Mouse (Mus musculus) intestine, embryonic 16.5 days (tissue): ENCODE results near the gene Socs2. TPM values are rescaled to one million over a fixed set of nuclear protein-coding genes. Genes with fewer than 3 reads are reported as not detected.

Source experiments
- ATAC-seq: fragments of 200-750 bp; cut with Nextera tagmentation; 2 replicates; pipeline ENCODE4 v1.8.0; 2017; ENCODE audit warnings: moderate TSS enrichment, moderate library complexity
- H3K27ac ChIP-seq: fragments of 300-500 bp; sonication (generic); 2 replicates; pipeline ENCODE4 v1.5.1; 2014; ENCODE audit warnings: mild to moderate bottlenecking, low read length
- H3K27me3 ChIP-seq: fragments of 300-500 bp; sonication (generic); replicated peaks from 2 replicates; pipeline ENCODE4 v1.6.1; 2014; ENCODE audit warnings: low read length, control low read depth, mixed read lengths; ENCODE audit not compliant: control insufficient read depth, insufficient read depth
- H3K36me3 ChIP-seq: fragments of 300-500 bp; sonication (generic); 2 replicates; pipeline ENCODE4 v1.6.1; 2014; ENCODE audit warnings: low read length, control low read depth; ENCODE audit not compliant: control insufficient read depth, insufficient read depth
- H3K4me1 ChIP-seq: fragments of 300-500 bp; sonication (generic); 2 replicates; pipeline ENCODE4 v1.6.1; 2014; ENCODE audit warnings: low read length, control low read depth, mixed read lengths; ENCODE audit not compliant: control insufficient read depth, insufficient read depth
- H3K4me2 ChIP-seq: fragments of 300-500 bp; sonication (generic); 2 replicates; pipeline ENCODE4 v1.6.1; 2014; ENCODE audit warnings: low read depth, low read length, control low read depth
- H3K4me3 ChIP-seq: fragments of 300-500 bp; sonication (generic); 2 replicates; pipeline ENCODE4 v1.5.1; 2014; ENCODE audit warnings: mild to moderate bottlenecking, low read length
- H3K9ac ChIP-seq: fragments of 300-500 bp; sonication (generic); 2 replicates; pipeline ENCODE4 v1.6.1; 2014; ENCODE audit warnings: low read depth, low read length
- H3K9me3 ChIP-seq: fragments of 300-500 bp; sonication (generic); 2 replicates; pipeline ENCODE4 v1.6.1; 2016; ENCODE audit warnings: low read length, control low read depth; ENCODE audit not compliant: control insufficient read depth
- WGBS: fragments of 180-500 bp; shearing (Covaris S2); extraction: QIAGEN DNeasy Blood & Tissue Kit; methylation state at CpG from one replicate; pipeline ENCODE4 v1.1.7; 2014; 5-methylcytosine and 5-hydroxymethylcytosine counted together
- polyA plus RNA-seq: library from polyadenylated mRNA; unstranded; fragments of >200 nt; fragmentation: Nextera tagmentation; extraction: Ambion mirVana; gene quantifications from 2 replicates; pipeline ENCODE4 v1.2.1, GENCODE M21; 2015

Socs2 gene
- polyA plus RNA-seq, 1 experiment from 2014 or later: 77.5 TPM

DNA sequence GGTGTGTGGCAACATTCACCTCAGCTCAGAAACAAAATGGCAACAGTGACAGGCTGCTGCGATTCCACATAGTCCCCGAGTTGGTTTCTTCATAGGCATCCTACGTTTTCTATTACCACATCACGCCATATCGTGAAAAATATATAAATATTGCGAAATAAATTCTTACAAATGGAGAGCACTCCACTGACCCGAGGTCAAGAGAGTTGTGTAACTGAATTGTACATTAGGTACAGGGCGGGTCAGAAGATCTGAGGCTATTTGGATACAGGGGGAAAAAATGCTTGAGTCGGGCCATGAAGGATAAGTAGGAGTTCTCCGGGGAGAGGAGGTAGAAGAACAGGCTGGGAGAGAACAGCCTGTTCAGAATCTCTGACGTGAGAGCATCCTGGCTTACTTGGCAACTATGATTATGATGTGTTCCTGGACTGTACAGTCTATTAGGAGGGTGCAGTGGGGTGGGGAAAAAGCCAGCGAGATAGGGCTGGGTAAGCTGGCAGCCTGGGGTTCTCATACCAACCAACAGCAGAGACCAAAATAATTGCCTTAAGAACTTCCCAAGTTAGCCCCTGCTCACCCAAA, 55.6 kb downstream of the Socs2 start:
- H3K4me1 ChIP-seq: no peaks in the 10 kb centered on the region
- no peak overlapping the region for H3K9ac ChIP-seq
- no peak overlapping the region for H3K4me3 ChIP-seq
- no peaks in the 10 kb centered on the region for H3K36me3 ChIP-seq
- no peak for ATAC-seq
- WGBS: 82% methylated on average over 12 of the region's 12 CpGs
- H3K27me3 ChIP-seq: no peaks in the 10 kb centered on the region
- H3K4me2 ChIP-seq: no peak overlapping the region
- H3K9me3 ChIP-seq: no peaks in the 10 kb centered on the region
- H3K27ac ChIP-seq: no peak overlapping the region

DNA sequence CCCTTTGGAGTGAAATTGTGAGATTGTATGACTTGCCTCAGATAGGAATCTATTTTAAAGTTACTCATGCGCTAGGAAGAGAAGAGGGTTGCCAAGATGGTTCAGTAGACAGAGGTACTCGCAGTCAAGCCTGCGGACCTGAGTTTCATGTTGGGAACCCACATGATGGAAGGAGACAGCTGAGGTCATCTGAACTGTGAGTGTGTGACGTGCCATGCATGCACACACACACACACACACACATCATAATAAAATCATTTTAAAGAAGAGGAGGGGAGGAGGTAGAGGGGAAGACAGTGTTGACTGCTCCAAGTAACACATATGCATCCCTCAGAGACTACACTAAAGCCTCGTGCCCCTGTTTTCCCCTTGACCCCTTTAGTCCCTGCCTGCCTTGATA, 56.9 kb downstream of the Socs2 start:
- Histone ChIP-seq H3K27ac (no peak overlapping the region), H3K9me3 (no peaks in the 10 kb centered on the region), H3K4me1 (no peaks in the 10 kb centered on the region), H3K27me3 (no peaks in the 10 kb centered on the region), H3K9ac (no peak overlapping the region), H3K4me2 (no peak overlapping the region), H3K36me3 (no peaks in the 10 kb centered on the region), H3K4me3 (no peak overlapping the region)
- no peak for ATAC-seq
- WGBS: 85% methylated on average over 5 of the region's 5 CpGs

DNA sequence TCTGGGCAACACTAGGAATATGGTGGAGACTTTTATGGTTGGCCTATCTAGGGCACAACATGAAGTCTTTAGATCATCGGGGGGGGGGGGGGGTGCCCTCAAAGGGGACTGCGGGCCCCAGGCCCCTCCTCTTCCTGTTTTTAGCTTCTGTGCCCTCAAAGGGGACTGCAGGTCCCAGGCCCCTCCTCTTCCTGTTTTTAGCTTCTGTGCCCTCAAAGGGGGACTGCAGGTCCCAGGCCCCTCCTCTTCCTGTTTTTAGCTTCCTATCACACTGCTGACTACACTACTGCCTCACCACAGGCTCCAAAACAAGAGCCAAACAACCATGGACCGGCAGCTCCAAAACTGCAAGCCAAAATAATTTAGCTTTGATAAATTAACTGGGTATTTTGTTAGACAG, 59.3 kb downstream of the Socs2 start:
- H3K4me3 ChIP-seq: no peak overlapping the region
- no peak overlapping the region for H3K27ac ChIP-seq
- peaks cover under 1% of the 10 kb centered on the region; the same call in 1 of the 2 replicates for H3K9me3 ChIP-seq
- no peak for ATAC-seq
- no peaks in the 10 kb centered on the region for H3K36me3 ChIP-seq
- 89% methylated on average over 3 of the region's 3 CpGs for WGBS
- H3K9ac ChIP-seq: no peak overlapping the region
- H3K4me2 ChIP-seq: no peak overlapping the region
- H3K27me3 ChIP-seq: no peaks in the 10 kb centered on the region
- no peaks in the 10 kb centered on the region for H3K4me1 ChIP-seq

DNA sequence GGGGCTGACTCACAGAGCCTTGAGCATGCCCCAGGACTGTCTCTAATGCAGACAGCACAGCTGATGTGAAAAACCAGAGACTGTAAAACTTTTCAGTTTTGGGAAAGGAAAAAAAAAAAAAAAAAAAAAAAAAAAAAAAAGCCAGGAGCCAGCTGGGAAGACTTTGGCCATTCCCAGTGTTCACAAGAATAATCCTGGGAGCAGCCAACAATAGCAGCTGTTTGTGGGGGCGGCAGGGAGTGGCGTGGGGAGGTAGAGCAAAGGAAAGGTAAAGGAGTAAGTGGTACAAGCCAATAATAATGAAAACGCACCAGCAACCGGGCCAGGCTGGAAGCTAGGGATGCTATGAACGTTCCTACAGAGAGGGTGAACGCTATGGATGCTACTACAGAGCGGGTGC, 60.3 kb downstream of the Socs2 start:
- no peak for ATAC-seq
- WGBS: 73% methylated on average over 7 of the region's 7 CpGs

DNA sequence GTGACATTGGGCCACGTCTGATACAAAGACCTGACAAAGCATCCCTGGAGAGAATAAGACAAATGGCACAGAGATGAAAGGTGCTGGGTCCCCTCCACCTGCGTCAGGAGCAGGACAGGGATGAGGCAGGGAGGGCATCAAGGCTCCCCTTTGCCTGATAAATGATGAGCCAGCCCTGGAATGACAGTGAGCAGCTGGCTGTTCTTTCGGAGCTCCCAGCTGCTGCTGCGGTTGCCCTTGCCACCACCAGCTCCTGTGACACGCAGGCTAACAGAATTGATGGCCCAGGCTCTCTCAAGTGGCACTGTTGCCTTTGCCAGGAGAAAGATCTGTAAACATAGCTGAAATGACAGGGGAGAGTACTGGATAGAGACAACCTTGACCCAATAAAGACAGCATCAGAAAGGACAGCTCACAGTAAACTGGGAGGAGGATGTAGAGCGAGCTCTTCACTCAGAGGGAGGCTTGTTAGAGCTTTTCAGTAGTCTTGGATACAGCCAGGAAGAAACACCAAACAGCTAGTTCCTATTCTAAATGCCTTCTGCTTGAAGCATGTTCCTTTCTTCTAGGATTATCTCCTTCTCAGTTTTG, 61.2 kb downstream of the Socs2 start:
- no peak overlapping the region for H3K4me2 ChIP-seq
- WGBS: 36% methylated on average over 6 of the region's 6 CpGs
- no peaks in the 10 kb centered on the region for H3K4me1 ChIP-seq
- no peak for ATAC-seq
- H3K27ac ChIP-seq: no peak overlapping the region
- H3K9ac ChIP-seq: no peak overlapping the region; the same call in 1 of the 2 replicates
- H3K9me3 ChIP-seq: peaks cover 6% of the 10 kb centered on the region; the same call in 1 of the 2 replicates
- no peaks in the 10 kb centered on the region for H3K36me3 ChIP-seq
- no peaks in the 10 kb centered on the region for H3K27me3 ChIP-seq
- no peak overlapping the region for H3K4me3 ChIP-seq

More for the DNA sequence above, 60.3 kb downstream of the Socs2 start:
- H3K9ac ChIP-seq: no peak overlapping the region
- no peaks in the 10 kb centered on the region for H3K27me3 ChIP-seq
- no peak overlapping the region for H3K27ac ChIP-seq
- no peak overlapping the region for H3K4me2 ChIP-seq
- no peak overlapping the region for H3K4me3 ChIP-seq
- peaks cover 6% of the 10 kb centered on the region; the same call in 1 of the 2 replicates for H3K9me3 ChIP-seq
- H3K36me3 ChIP-seq: no peaks in the 10 kb centered on the region
- no peaks in the 10 kb centered on the region for H3K4me1 ChIP-seq

DNA sequence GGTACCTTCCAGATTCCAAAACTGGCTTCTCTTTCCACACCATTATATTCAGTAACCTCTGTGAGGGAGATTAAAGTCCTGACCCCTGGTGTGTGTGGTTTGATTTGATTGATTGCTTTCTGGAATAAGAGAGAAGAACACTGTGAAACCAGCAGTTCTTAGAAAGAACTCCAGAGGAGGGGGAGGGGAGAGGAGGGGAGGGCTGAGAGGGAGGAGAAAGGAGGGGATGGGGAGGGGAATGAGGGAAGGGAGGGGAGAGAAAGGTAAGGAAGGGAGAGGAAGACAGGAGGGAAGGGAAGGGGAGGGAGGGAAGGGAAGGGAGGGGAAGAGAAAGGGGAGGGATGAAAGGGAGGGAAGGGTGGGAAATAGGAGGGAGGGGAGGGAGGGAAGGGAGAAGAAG, 62.3 kb downstream of the Socs2 start:
- H3K27me3 ChIP-seq: no peaks in the 10 kb centered on the region
- no peak overlapping the region for H3K9ac ChIP-seq
- peaks cover 6% of the 10 kb centered on the region; the same call in 1 of the 2 replicates for H3K9me3 ChIP-seq
- H3K4me3 ChIP-seq: no peak overlapping the region
- H3K36me3 ChIP-seq: no peaks in the 10 kb centered on the region
- no peak overlapping the region for H3K27ac ChIP-seq
- H3K4me2 ChIP-seq: no peak overlapping the region
- no peaks in the 10 kb centered on the region for H3K4me1 ChIP-seq
- no peak for ATAC-seq

DNA sequence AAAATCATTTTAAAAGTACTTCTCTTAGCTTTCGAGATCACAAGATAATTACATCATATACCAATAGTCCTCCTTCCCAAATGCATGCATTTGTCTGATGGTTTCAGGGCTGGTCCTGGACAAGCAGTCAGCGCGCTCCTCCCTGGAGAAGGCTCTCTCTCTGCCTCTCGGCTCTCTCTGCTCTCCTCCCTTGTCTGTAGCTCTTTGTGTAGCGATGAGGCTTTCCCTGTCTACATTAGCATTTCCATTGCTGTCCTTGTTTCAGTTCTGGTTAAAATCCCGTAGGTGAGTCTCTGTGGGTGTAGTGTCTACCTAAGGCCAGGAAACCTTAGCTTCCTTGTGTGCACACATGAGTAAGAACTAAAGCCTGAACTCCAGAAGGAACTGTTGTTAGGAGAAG, 62.9 kb downstream of the Socs2 start:
- Histone ChIP-seq H3K4me1 (no peaks in the 10 kb centered on the region), H3K9me3 (peaks cover 6% of the 10 kb centered on the region; the same call in 1 of the 2 replicates), H3K9ac (no peak overlapping the region), H3K27me3 (no peaks in the 10 kb centered on the region), H3K36me3 (no peaks in the 10 kb centered on the region), H3K27ac (no peak overlapping the region), H3K4me3 (no peak overlapping the region), H3K4me2 (no peak overlapping the region)
- 87% methylated on average over 6 of the region's 6 CpGs for WGBS
- no peak for ATAC-seq

DNA sequence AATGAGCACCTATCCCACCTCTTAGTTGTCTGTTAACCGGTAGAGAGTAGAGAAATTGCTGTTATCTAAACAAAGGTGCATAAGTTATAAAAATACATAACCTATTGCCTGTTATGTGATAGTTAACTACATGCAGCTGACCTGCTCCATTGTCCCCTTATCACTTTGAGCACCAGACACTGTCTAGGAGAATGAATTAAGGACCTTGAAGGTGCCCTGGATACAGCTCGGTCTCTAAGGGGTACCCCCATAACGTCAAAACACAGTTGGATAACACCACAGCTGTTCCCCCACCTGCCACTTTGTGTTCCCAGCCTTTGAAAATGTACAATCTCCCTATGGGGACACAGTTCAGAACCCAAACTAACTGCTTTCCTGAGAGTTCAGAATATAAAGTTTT, 68.5 kb downstream of the Socs2 start:
- Histone ChIP-seq H3K27ac (no peak overlapping the region), H3K27me3 (no peaks in the 10 kb centered on the region), H3K9me3 (peaks cover 6% of the 10 kb centered on the region; the same call in 1 of the 2 replicates), H3K4me3 (no peak overlapping the region), H3K36me3 (no peaks in the 10 kb centered on the region), H3K4me1 (no peaks in the 10 kb centered on the region), H3K4me2 (no peak overlapping the region), H3K9ac (no peak overlapping the region)
- ATAC-seq: peak; percentile 64
- WGBS: 58% methylated on average over 3 of the region's 3 CpGs

DNA sequence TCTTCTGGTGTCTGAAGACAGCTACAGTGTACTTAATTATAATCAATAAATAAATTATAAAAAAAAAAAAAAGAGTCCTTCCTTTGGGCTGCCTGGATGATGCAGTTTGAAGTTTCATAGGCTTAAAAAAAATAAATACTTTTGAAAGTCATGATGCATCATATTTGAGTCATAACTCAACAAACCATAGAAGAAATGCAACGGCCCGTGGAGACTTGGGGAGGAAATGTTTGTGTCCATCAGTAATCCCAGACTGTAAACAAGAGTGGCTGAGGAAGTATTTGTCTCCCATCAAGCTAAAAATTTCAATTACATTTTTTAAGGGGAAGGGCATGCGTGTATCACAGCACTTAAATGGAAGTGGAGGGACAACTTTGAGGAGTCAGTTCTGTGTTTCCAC, 69.2 kb downstream of the Socs2 start:
- Histone ChIP-seq H3K9ac (no peak overlapping the region), H3K27ac (no peak overlapping the region), H3K27me3 (no peaks in the 10 kb centered on the region), H3K4me2 (no peak overlapping the region), H3K4me1 (no peaks in the 10 kb centered on the region), H3K9me3 (peaks cover 6% of the 10 kb centered on the region; the same call in 1 of the 2 replicates), H3K4me3 (no peak overlapping the region), H3K36me3 (no peaks in the 10 kb centered on the region)
- no peak for ATAC-seq
- 77% methylated on average over 3 of the region's 3 CpGs for WGBS
